Mouse (Mus musculus) testis, adult 10 weeks (tissue): Measurements from ENCODE around the gene Satb2. TPM values are rescaled to one million over a fixed set of nuclear protein-coding genes. Genes with fewer than 3 reads are reported as not detected.

Source experiments
- polyA plus RNA-seq: library from polyadenylated mRNA; stranded (reverse); fragments of 350-450 nt; fragmentation: Illumina TruSeq; extraction: RNeasy Lipid Tissue Mini Kit (QIAGEN cat#74804); gene quantifications from one replicate; pipeline ENCODE4 v1.2.3, GENCODE M21; 2014; ENCODE audit warnings: low read depth, low replicate concordance

Gene Satb2
- polyA plus RNA-seq, result 1.1 TPM

DNA sequence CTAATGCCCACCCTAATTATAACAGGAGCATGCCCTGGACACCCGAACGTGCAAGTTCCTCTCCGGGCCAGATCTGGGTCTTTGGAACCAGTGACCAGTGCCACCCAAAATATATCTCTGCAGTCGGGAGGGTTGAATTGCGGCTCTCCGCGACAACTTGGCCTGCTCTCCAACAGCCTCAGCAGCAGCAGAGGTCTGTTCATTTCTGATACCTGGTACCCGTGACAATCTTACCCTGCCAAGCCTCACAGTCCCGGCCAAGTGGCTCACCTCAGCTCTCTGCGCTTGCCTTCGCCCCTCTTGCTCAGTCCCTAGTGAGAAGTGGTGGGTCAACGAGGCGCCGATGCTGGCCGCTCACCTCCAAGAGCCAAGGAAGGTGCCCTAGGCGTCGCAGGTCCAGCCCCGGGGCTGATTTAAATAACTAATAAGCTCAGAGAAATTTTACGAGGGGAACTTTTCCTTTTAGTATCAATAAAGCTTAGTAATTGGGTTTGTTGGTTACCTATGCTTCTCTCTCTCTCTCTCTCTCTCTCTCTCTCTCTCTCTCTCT is at the start of gene Satb2:
TSS of gene Satb2 (minus strand) at position 500 of the 550 bp plus-strand sequence.

